Mouse (Mus musculus) kidney, embryonic 15.5 days (tissue): ENCODE measurements at regions not wholly inside any gene's neighbourhood (a gene's known extent, or its start where the extent isn't known, plus 50 kb on each side); places are given as distances from the start of the nearest gene placed in this dataset.
A peak's percentile ranks its signal among the peaks of the same experiment; 100 is the strongest.
"Not testable (repeated sequence)": the region's sequence is repeated elsewhere in the genome, so short reads cannot be mapped to it uniquely, and the experiment has no call there.

ENCODE experiments used
- ATAC-seq: fragments of 200-750 bp; cut with Nextera tagmentation; replicated peaks from 2 replicates; pipeline ENCODE4 v1.8.0; 2017; ENCODE audit warnings: moderate TSS enrichment; ENCODE audit not compliant: low FRiP score
- H3K27ac ChIP-seq: fragments of 300-500 bp; sonication (generic); 2 replicates; pipeline ENCODE4 v1.5.1; 2015; ENCODE audit warnings: mild to moderate bottlenecking, inconsistent platforms
- H3K27me3 ChIP-seq: fragments of 300-500 bp; sonication (generic); 2 replicates; pipeline ENCODE4 v1.6.1; 2015; ENCODE audit warnings: inconsistent platforms
- H3K36me3 ChIP-seq: fragments of 300-500 bp; sonication (generic); 2 replicates; pipeline ENCODE4 v1.6.1; 2015; ENCODE audit warnings: inconsistent platforms
- H3K4me1 ChIP-seq: fragments of 300-500 bp; sonication (generic); 2 replicates; pipeline ENCODE4 v1.6.1; 2015; ENCODE audit warnings: inconsistent platforms
- H3K4me2 ChIP-seq: fragments of 300-500 bp; sonication (generic); 2 replicates; pipeline ENCODE4 v1.6.1; 2015; ENCODE audit warnings: moderate library complexity, mild to moderate bottlenecking, inconsistent platforms
- H3K4me3 ChIP-seq: fragments of 300-500 bp; sonication (generic); replicated peaks from 2 replicates; pipeline ENCODE4 v1.5.1; 2015; ENCODE audit warnings: mild to moderate bottlenecking, inconsistent platforms
- H3K9ac ChIP-seq: fragments of 300-500 bp; sonication (generic); 2 replicates; pipeline ENCODE4 v1.6.1; 2015; ENCODE audit warnings: mild to moderate bottlenecking, inconsistent platforms
- H3K9me3 ChIP-seq: fragments of 300-500 bp; sonication (generic); replicated peaks from 2 replicates; pipeline ENCODE4 v1.6.1; 2016; ENCODE audit warnings: inconsistent platforms
- WGBS: fragments of 180-500 bp; shearing (Covaris S2); methylation state at CpG from one replicate; pipeline ENCODE4 v1.1.7; 2015; ENCODE audit warnings: mixed read lengths; 5-methylcytosine and 5-hydroxymethylcytosine counted together

DNA sequence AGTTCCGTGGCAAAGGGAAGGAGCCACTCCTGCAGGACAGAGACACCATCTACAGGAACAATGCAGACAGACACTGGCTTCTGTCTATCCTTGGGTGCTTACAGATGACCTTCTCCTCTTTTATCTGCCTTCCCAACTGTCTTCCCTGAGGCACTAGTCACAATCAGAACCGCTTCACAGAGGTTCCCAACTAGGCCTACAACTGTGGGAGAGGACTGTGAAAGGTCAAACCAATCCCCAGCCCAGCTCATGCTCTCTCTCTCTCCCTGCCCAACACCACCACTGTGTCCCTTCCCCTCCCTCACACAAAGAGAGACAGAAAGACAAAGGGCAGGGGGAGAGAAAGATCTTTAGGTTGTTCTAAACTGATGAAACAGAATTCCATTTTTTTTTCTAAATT is 61.3 kb downstream of the Tmem17 start:
- 80% methylated on average over 2 of the region's 2 CpGs for WGBS
- ATAC-seq, result no peak
- Histone ChIP-seq H3K27me3 (no peaks in the 10 kb centered on the region), H3K9ac (no peak overlapping the region), H3K4me2 (no peak overlapping the region), H3K27ac (no peak overlapping the region), H3K9me3 (no peaks in the 10 kb centered on the region), H3K36me3 (no peaks in the 10 kb centered on the region), H3K4me3 (no peak overlapping the region), H3K4me1 (no peaks in the 10 kb centered on the region)

DNA sequence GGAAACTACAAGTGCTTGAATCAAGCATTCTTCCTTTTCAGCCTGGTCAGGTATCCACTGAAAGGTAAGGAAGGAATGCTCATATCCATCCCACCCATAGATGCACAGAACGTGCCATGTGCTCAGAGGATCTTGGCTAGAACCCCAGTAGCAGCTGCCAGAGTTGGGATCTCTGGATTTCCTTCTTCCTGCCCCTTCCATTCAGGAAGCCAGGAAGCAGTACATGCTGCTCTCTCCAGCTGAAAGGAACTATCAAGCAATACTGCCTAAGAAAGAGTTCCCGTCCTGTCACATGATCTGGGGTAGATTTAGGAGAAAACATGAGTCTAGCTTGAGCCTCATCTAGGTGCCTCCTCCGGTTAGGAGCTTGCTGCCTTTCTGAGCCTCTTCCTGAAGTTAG is 61.9 kb downstream of the Tmem17 start:
- no peaks in the 10 kb centered on the region for H3K36me3 ChIP-seq
- H3K27ac ChIP-seq, result no peak overlapping the region
- no peak overlapping the region for H3K9ac ChIP-seq
- H3K9me3 ChIP-seq, result no peaks in the 10 kb centered on the region
- H3K4me2 ChIP-seq, result no peak overlapping the region
- 64% methylated on average over 3 of the region's 3 CpGs for WGBS
- no peak for ATAC-seq
- no peaks in the 10 kb centered on the region for H3K27me3 ChIP-seq
- H3K4me3 ChIP-seq, result no peak overlapping the region
- no peaks in the 10 kb centered on the region for H3K4me1 ChIP-seq

DNA sequence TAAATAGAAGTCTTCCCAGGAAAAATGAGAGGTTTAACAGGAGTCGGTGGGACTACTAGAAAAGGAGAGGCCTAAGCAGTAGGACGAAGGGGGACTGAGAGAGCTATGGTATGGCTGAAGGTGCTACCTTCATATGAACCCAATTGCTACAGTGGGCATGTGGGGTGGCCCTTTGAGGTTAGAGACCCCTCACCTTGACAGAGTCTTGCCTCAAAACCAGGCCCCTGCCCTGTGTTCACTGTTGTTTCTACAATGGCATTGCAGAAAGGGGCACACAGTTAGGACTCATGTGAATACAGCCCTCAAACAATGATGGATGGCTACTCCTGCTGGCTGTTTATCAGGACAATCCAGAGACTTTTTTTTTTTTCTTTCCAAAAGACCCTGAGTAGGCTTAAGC is 62.6 kb downstream of the Tmem17 start:
- 100% methylated on average over 2 of the region's 2 CpGs for WGBS

DNA sequence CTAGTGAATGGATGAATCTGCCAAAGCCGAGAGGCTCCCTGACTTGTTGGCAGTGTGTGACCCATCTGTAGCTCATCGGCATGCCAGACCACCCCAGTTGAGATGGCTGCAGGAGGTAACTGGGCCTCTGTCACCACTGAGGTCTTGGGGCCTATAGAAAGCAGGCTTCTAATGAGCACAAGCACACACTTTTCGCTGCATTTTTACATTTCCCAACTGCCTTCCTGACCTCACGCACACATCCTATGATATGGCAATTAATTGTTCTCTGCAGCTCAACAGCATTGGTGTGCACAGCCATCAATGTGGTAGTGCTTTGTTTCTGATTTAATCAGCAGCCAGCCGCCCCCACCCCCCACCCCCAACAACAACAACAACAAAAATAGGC is 72.2 kb downstream of the Tmem17 start:
- Histone ChIP-seq H3K36me3 (no peaks in the 10 kb centered on the region), H3K4me3 (peak overlapping the region; percentile 21; the same call in 1 of the 2 replicates), H3K9me3 (no peaks in the 10 kb centered on the region), H3K4me2 (peak overlapping the region; percentile 53), H3K27ac (peak overlapping the region; percentile 52), H3K4me1 (peaks cover 25% of the 10 kb centered on the region), H3K9ac (no peak overlapping the region), H3K27me3 (no peaks in the 10 kb centered on the region)
- peak; percentile 71 for ATAC-seq
- WGBS, result 40% methylated on average over 5 of the region's 5 CpGs

More for the DNA sequence above, 62.6 kb downstream of the Tmem17 start:
- Histone ChIP-seq H3K27ac (no peak overlapping the region), H3K9me3 (no peaks in the 10 kb centered on the region), H3K36me3 (no peaks in the 10 kb centered on the region), H3K9ac (no peak overlapping the region), H3K4me1 (no peaks in the 10 kb centered on the region), H3K27me3 (no peaks in the 10 kb centered on the region), H3K4me3 (no peak overlapping the region), H3K4me2 (no peak overlapping the region)
- ATAC-seq, result no peak

DNA sequence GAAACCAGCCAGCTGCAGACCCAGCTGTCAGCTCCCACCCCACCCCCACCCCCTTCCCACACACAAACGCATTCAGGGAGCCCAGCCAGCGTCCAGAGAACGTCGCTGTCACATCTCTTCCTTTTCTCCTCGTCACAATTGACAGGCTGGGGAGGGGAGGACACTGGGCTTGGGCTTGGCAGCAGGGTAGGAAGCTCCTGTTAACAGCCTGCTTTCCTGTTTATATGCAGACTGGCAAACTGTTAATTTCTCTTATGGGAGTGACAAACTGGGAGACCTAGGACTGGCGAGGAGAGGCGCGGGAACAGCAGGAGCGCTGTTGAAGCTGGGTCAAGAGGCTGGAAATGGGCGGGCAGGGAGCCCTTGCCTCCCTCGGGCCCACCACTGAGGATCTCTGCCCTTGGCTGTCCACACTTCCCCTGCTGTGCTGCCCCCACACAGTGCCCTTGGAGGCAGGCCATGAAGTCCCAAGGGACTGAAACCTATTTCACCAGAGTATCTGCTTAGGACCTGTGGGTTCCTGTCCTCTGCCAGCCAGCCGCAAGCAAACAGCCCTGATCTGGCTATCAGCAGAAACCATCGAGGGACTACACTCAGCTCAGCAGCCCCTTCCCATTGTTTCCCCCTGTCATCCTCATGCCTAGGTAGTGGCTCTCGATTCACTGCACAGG is 72.7 kb downstream of the Tmem17 start:
- peak overlapping the region; percentile 53 for H3K4me2 ChIP-seq
- peak; percentile 79 for ATAC-seq
- H3K36me3 ChIP-seq, result no peaks in the 10 kb centered on the region
- peak overlapping the region; percentile 21 for H3K4me3 ChIP-seq
- H3K9me3 ChIP-seq, result no peaks in the 10 kb centered on the region
- H3K27ac ChIP-seq, result peak overlapping the region; percentile 52
- 14% methylated on average over 14 of the region's 14 CpGs for WGBS
- no peaks in the 10 kb centered on the region for H3K27me3 ChIP-seq
- H3K9ac ChIP-seq, result no peak overlapping the region
- H3K4me1 ChIP-seq, result peaks cover 29% of the 10 kb centered on the region

DNA sequence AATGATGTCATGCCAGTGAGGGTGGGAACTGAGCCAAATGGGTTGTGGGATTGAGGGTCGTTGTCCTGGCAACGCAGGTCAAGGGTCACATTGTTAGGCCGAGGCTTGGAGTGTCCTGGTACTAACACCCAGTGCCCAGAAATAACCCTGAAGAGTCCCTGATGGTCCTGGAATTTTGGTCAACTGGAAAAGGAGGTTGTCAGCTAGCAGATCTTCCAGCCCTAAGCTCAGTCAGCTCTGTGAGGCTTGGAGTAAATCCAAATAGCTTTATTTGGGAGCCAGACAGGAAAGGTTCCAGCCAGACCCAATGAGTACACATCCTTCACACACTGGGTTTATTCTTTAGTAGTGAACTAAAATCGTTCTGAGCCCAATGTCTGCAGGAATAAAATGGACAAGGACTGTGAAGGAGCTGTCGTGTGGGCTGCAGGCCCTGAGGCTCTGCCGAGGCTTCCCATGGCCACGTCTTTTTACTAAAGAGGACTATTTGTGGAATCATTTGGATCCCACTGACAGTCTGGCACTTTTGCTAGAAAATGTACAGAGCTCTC is 75.9 kb downstream of the Tmem17 start:
- H3K9ac ChIP-seq, result no peak overlapping the region
- H3K9me3 ChIP-seq, result no peaks in the 10 kb centered on the region
- 55% methylated on average over 7 of the region's 7 CpGs for WGBS
- H3K4me1 ChIP-seq, result peaks cover 30% of the 10 kb centered on the region
- H3K27ac ChIP-seq, result peak overlapping the region; percentile 67
- no peak overlapping the region for H3K4me3 ChIP-seq
- no peaks in the 10 kb centered on the region for H3K27me3 ChIP-seq
- H3K36me3 ChIP-seq, result no peaks in the 10 kb centered on the region
- no peak overlapping the region for H3K4me2 ChIP-seq
- ATAC-seq, result no peak

DNA sequence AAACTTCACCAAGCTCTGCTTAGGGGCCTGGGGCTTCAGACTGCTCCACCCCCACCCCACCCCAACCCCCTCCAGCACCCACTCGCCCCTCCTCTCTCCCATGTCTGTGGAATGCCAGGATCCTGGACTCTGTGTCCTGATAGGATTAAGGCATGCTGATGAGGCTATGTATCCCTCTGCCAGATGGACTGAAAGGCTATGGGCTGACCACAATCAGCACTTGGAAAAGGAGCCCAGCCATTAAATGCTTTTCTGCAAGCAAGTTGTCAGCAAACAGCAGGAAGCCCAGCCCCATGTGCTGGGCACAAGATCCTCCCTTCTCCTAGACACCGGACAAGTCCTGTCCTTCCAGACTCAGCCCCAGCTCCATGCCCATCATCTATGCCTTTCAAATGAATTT is 76.7 kb downstream of the Tmem17 start:
- no peaks in the 10 kb centered on the region for H3K27me3 ChIP-seq
- H3K27ac ChIP-seq, result peak overlapping the region; percentile 67
- no peaks in the 10 kb centered on the region for H3K9me3 ChIP-seq
- peaks cover 30% of the 10 kb centered on the region for H3K4me1 ChIP-seq
- no peak overlapping the region for H3K4me3 ChIP-seq
- no peak for ATAC-seq
- no peaks in the 10 kb centered on the region for H3K36me3 ChIP-seq
- H3K4me2 ChIP-seq, result no peak overlapping the region
- H3K9ac ChIP-seq, result no peak overlapping the region
- WGBS, result 61% methylated on average over 2 of the region's 2 CpGs

DNA sequence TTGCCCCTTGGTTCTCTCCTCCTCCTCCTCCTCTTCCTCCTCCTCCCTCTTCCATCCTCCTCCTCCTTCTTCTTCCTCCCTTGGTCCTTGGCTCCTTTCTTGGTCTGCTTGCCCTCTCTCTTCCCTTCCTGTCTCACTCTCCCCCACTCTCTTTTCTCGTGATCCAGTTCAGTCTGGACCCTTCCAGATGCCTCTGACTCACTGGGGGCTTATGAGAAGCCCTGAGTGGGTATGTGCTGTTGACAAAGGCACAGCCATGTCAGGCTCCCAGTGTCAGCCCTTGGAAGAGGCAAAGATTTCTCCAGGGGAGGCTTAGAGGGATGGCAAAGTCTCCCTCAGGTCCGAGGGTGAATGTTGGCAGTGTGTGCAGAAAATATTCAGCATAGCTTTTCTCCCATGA is 78.0 kb downstream of the Tmem17 start:
- Histone ChIP-seq H3K36me3 (no peaks in the 10 kb centered on the region), H3K27me3 (no peaks in the 10 kb centered on the region), H3K27ac (no peak overlapping the region), H3K4me2 (no peak overlapping the region), H3K9ac (no peak overlapping the region), H3K4me3 (no peak overlapping the region), H3K4me1 (peaks cover 20% of the 10 kb centered on the region), H3K9me3 (no peaks in the 10 kb centered on the region)
- 45% methylated on average over 2 of the region's 2 CpGs for WGBS
- ATAC-seq, result no peak

DNA sequence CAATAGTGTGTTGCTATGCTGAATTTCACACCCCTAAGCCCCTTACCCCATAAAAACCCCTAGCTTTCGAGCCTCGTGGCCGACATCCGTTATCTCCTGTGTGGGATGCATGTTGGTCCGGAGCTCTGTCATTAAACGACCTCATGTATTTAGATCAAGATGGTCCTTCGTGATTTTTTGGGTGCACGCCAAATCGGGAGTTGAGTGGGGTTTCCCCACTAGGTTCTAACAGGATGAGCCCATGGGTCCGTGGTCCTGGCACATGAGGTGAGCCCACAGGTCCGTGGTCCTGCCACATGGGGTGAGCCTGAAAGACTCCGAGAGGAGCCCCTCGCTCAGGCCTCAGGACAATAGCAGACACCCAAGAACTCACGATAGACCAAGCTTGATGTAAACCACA is 79.2 kb downstream of the Tmem17 start:
- not testable (repeated sequence) for H3K4me2 ChIP-seq, H3K9ac ChIP-seq, H3K9me3 ChIP-seq, H3K4me3 ChIP-seq, H3K36me3 ChIP-seq, H3K27me3 ChIP-seq, H3K27ac ChIP-seq, ATAC-seq
- peaks cover 18% of the 10 kb centered on the region for H3K4me1 ChIP-seq
- 85% methylated on average over 14 of the region's 14 CpGs for WGBS

DNA sequence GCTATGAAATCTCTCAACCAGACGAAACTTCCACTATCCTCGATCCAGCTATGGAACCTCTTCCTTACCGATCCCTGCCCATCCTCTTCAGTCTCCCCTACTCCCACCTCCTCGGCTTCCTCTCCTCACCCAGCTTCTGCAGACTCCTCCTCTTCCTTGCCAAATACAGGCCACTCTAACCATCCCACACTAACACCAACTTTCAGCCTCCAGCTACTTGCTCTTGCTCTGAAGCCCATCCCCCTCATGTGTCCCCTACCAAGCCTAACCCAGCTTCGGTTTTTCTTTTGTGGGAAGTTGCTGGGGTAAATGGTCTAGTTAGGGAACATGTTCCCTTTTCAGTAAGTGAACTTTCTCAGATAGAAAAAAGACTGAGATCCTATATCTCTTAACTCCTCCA is 80.8 kb downstream of the Tmem17 start:
- Histone ChIP-seq H3K27ac (no peak overlapping the region), H3K9ac (no peak overlapping the region), H3K36me3 (no peaks in the 10 kb centered on the region), H3K4me1 (peaks cover 15% of the 10 kb centered on the region), H3K9me3 (no peaks in the 10 kb centered on the region), H3K4me3 (no peak overlapping the region), H3K4me2 (no peak overlapping the region), H3K27me3 (no peaks in the 10 kb centered on the region)
- WGBS, result 80% methylated on average over 5 of the region's 5 CpGs
- no peak for ATAC-seq

DNA sequence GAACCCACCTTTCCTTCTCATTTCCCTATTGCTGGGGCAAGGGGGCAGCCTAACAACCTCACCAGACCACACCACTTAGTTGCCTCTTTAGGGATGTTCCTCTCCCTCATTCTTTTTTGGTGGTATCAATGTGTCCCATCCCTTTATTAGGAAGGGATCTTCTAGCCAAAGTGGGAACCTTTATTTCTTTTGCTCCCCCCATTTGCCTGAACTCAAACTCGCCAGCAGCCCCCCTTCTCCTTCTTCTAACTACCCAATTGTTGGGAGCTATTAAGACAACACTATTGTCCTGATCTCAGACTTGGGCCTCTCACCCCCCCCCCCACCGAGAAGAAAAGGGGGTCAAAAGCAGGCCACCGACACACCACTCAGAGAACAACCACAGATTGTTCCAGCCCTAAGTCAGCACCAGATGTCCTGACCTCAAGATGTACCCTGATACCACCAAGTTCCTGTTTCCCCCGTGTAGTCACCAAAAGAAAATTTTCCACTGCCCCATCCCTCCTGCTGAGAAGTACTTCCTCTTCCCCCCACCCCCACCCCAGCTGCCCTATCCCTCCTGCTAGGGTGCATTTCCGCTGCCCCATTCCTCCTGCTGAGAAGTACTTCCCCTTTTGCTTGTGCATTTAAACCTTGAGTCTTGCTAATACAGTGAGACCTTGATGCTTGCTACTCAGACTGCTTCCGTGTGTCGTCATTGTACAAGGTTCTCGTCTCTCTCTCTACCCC is 84.4 kb downstream of the Tmem17 start:
- Histone ChIP-seq H3K4me3 (no peak overlapping the region), H3K9ac (no peak overlapping the region), H3K36me3 (no peaks in the 10 kb centered on the region), H3K4me1 (no peaks in the 10 kb centered on the region), H3K4me2 (no peak overlapping the region), H3K9me3 (no peaks in the 10 kb centered on the region), H3K27me3 (no peaks in the 10 kb centered on the region), H3K27ac (no peak overlapping the region)
- no peak for ATAC-seq
- 82% methylated on average over 8 of the region's 8 CpGs for WGBS

DNA sequence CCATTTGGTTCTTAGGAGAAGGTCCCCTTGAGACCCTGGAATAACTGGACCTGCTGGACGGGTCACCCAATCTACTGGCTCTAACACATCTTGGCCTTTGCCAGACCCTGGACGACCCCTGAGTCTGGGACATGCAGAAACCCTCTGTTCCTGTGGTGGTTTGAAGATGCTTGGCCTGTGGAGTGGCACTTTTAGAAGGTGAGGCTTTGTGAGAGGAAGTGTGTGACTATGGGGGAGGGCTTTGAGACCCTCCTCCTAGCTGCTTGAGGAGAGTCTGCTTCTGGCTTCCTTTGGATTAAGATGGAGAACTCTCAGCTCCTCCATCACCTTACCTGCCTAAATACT is 84.9 kb downstream of the Tmem17 start:
- H3K27me3 ChIP-seq, result no peaks in the 10 kb centered on the region
- H3K4me3 ChIP-seq, result no peak overlapping the region
- no peak overlapping the region for H3K27ac ChIP-seq
- 88% methylated on average over 2 of the region's 2 CpGs for WGBS
- H3K9me3 ChIP-seq, result no peaks in the 10 kb centered on the region
- no peaks in the 10 kb centered on the region for H3K36me3 ChIP-seq
- H3K4me2 ChIP-seq, result no peak overlapping the region
- no peaks in the 10 kb centered on the region for H3K4me1 ChIP-seq
- ATAC-seq, result no peak
- no peak overlapping the region for H3K9ac ChIP-seq
